Mouse (Mus musculus) gastrocnemius, adult 18-20 months (tissue): ENCODE measurements around the gene Ncf2. TPM values are rescaled to one million over a fixed set of nuclear protein-coding genes. Genes with fewer than 3 reads are reported as not detected.
"Not testable (repeated sequence)": the region's sequence is repeated elsewhere in the genome, so short reads cannot be mapped to it uniquely, and the experiment has no call there.

Experiments used
- DNase-seq: peaks from one replicate; pipeline ENCODE4 v3.0.0; 2021; ENCODE audit warnings: low spot score
- long read RNA-seq, 2 experiments: library from polyadenylated mRNA; stranded (forward); transcript quantifications; one replicate each; pipeline ENCODE4 v2.0.0; 2021
- total RNA-seq, 2 experiments: library from RNA; stranded (reverse); gene quantifications; 2 replicates each; pipeline ENCODE4 v1.2.3; 2021

Ncf2 gene
- total RNA-seq = under 1 TPM; 0.50 to 0.93 TPM
- long read RNA-seq, experiment 1, partial matches to known transcripts = 0 of 6 reads
- long read RNA-seq, experiment 1, other reads (novel, unspliced or antisense) = 6 of 6 reads
- long read RNA-seq, experiment 2, partial matches to known transcripts = 0 of 1 reads
- long read RNA-seq, experiment 2, other reads (novel, unspliced or antisense) = 0 of 1 reads

DNA sequence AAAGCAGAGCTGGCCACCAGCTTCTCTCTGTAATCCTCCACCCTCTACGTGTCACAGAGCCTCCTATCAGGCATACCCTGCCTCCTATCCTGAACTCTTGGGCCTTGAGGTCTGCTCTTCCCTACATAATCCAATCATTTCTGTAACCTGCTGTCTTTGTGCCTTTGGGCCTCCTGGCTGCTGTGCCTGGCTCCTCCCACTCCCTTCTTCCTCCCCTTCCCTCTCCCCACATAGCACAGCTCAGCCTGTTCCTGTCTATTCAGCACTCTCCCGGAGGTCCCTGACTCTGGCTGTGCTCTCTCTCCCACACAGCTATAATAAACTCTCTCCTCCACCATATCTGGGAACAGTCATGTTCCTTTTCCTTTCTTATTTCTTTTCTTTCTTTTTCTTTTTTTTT, at the start of gene Ncf2:
TSS of gene Ncf2 (plus strand) at position 298 of the 400 bp plus-strand sequence.
- no peak for DNase-seq

DNA sequence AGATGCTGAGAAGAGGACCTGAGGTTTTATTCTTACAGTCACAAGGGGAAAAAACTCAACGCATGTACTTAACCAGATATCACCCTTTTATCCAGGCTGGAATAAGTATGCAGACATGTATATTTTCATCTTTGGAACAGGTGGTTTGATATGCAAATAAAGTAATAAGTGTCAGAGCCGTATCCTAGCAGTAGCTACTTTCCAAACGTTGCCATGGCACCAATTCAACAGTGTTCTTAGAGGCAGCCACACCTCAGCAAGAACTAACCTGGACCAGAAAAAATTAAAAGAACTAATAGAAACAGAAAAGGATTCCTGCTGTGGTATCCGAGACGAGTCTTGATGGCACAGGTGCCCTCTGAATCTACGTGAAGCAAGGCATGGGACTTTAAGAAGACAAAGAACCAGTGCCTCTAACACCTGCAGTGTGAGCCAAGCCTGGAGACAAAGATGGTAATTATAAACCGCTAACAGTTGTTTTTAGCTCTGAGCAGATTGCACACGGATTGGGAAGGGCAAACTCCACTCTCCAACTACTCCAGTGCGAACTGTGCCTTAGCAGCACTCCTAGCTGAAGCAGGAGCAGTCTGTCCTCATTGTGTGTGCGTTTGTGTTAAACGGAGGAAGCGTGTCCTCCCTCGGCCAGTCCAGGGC, 49.6 kb upstream of the Ncf2 start, which contains the start of gene Apobec4:
TSS of gene Apobec4 (plus strand) at position 240 of the 654 bp plus-strand sequence.
- no peak for DNase-seq

DNA sequence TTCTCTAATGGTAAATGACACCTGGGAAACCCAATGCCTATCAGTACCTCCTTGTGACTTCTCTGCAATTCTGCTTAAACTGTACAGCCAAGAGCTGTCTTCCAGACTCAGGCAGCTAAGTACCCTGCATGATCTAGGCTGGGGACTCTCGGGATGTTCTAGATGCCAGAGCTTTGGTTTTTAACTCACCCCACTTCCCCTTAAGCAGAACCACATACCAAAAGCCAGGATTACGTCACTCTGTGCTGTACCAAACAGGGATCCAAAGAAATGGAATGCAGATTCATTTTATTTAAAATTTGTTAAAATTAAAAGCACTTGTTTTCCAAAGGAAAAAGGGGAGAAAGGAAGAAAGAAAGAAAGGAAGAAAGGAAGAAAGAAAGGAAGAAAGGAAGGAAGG, 38.2 kb upstream of the Ncf2 start:
- DNase-seq = no peak

DNA sequence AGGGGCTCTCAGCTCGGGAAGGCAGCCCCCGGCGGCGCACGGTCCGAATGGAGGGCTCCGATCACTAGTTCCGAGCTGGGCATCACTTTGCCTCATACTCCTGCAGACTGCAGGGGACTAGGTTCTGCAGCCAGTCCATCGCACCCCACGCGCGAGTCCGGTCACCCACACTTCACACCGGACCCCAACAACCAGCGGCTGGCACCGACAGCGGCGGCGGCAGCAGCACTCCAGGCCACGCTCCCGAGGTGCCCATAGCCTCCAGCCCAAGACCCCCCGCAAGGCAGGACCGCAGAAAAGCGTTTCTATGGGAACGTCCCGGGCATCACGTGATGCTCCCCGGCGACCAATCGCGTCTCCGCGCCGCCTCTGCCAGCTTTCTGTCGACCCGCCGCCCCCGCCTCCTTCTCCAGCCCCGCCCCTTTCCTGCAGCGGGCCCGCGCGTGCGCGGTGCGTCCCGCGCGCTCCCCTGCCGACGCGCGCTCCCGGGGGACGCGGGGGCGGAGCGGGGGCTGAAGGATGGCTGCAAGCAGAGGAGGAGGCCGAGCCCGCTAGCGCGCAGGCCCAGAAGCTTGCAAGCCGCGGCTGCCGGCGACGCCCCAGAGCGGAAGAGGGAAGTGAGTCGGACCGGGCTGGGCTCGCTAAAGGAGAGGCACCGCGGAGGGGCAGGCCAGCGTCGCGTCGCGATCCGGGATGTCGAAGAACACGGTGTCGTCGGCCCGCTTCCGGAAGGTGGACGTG, 33.8 kb upstream of the Ncf2 start, which contains the start of the genes Rgl1 and Arpc5:
TSS of gene Rgl1 (minus strand) at position 320 of the 741 bp plus-strand sequence.
TSS of gene Arpc5 (plus strand) at position 511 of the 741 bp plus-strand sequence.
- peak; percentile 96 for DNase-seq

DNA sequence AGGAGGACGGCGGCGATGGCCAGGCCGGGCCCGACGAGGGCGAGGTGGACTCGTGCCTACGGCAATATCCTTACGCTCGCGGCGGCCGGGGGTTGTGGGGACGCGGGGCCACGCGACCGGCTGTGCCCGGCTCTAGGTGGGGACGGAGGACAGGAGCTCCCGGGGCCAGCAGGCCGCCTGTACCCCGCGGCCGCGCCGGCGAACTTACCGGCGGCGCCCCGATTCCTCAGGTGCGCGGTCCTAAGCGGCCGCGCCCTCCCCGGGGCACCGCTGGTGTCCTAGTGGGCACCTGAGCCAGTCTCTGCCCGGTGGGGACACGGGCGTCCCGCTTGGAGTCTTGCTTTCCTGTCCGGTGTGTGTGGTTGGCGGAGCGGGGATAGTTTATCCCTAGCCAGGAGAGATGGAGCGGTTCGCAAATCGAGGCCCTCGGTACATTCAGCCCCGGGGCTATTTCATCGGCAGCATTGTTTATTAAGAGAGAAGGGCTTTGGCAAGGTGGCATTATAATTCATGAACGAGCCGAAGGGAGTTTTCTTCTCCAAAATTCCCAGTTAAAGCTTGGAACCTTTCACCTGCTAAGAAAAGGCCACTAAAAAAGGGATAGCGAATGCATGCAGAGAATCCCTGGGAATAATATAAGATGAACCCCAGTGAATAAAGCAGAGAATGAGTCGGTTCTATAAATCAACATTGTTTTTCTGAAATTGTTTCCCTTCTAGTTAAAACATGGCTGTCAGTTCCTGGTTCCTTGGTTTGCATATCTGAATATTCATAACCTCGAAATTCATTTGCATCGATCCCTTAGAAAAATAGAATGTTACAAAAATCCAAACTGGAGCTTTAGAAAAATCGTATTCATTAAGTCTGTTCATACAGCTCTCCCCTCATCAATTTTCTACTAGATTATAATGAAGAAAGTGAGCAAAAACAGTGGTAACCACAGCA, 32.9 kb upstream of the Ncf2 start:
- peak; percentile 22 for DNase-seq

DNA sequence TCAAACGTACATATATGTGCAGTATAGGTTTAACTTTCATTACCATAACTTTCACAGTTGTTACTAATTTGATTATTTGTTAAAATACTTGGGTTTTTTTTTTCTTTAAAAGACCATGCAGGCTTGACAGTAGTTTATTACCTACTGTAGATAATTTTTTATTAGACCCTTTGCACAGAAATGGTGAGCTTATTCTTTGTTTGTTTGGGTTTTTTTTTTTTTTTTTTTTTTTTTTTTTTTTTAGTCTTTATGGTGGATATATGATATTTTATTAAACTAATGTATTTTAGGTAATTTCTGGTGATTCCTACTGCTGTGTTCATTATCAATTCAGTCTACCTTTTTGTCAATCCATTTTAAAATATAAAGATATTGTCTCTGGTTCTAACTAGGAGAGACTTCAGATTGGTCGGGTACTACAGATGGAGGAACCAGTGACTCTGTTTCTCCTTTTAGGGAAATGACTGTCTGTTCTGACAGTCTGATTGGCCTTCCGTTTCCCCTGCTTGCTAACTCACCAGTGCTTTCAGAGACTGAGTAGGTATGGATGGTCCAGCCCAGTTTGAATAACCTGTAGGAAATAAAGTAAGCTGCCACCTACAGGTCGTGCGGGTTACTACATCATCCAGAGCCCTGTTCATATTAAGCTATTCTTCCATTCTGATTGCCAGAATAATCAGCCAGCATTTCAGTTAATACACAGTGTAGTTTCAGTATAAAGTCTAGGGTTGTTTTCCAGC, 32.1 kb upstream of the Ncf2 start:
- peak; percentile 80 for DNase-seq

DNA sequence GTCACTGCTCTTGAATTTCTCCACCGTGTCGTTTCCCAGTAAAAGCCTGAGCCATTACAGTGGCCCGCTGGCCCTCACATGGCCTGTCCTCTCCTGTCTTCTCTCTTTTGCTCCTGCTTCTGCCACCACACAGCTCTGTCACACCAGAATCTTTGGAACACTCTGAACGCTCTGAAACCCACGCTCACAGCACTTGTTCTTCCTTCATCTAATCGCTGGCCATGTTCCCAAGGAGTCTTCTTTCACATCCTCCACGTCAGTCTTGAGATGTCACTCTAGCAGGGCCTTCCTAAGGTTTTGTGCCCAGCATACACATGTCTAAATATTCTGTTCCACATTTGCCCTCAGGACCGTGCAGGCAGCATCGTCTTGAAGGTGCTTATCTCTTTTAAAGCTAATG, 29.0 kb upstream of the Ncf2 start:
- DNase-seq = no peak

DNA sequence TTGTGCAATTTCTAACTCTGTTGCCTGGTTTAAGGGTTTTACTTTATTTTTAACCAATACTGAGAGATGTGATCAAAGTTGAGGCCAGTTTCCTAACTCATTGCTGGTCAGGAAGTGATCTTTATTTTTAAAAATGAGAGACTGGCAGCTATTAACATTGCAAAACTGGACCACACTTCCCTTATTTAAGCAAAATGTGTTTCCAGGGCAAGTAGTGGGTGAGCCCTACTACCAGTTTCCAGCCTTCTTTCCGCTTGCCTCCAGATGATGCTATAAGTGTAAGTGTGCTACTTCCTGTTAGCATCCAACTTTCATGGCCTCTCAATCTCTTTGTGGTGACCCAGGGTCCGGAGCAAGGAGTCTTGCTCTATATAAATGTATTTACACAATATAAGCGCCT, 25.4 kb upstream of the Ncf2 start:
- DNase-seq = not testable (repeated sequence)

DNA sequence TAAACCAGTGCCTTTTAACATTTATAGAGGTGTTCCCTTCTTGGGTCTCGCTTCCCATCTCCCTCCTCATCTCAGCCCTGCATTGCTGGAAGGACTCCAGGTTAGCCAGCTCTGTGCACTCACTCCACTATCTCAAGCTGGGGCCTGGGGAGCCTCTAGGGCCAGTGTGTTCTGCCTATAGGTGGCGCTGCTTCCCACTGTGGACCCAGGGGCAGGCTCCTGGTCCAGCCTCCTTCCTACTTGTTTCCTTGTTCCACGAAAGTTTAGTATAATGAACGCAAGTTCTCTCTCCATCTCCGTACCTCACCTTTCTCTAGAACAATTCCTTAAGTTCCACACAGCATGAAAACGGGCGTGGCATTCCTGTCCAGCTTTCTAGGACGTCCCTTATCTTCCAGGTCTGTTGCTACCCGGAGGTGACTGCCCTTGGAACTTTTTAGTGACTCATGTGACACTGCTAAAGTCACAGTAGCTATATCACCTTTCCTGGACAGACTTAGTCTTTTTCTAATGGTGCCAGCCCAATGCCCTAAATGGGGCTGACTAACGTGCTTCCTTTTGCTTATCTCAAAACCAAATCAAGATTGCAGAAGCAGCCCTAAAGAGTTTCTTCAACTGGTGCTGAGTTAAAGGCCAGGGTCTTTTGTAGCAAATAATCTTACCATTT, 20.8 kb upstream of the Ncf2 start:
- peak; percentile 85 for DNase-seq

DNA sequence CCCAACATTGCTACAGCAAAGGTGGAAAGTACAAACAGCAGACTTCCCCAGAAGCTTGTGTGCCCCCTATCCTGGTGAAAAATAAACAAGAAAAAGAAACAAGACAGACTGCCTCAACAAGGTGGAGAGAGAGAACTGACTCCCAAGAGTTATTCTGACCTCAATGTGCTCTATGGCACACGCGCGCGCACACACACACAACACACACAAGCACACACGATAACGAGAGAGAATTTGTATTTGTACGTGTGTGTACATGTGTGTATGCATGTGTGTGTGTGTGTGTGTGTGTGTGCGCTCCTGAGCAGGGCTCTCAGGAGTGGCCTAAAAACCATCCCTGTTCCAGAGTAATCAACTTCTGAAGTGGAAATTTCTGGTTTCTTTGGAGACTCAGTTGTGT, 15.4 kb upstream of the Ncf2 start:
- no peak for DNase-seq

DNA sequence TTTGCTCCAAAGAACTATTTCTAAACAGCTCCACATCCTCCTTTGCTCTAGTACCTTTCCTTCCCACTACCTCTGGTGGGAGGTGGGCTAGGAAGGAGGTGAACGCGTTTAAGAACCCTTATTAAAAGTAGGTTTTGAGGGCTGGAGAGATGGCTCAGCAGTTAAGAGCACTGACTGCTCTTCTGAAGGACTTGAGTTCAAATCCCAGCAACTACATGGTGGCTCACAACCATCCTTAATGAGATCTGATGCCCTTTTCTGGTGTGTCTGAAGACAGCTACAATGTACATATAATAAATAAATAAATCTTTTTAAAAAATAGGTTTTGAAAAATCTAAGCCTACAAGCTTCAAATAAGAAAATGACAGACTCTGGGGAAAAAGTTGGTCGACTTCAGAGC, 14.5 kb upstream of the Ncf2 start:
- DNase-seq = not testable (repeated sequence)

DNA sequence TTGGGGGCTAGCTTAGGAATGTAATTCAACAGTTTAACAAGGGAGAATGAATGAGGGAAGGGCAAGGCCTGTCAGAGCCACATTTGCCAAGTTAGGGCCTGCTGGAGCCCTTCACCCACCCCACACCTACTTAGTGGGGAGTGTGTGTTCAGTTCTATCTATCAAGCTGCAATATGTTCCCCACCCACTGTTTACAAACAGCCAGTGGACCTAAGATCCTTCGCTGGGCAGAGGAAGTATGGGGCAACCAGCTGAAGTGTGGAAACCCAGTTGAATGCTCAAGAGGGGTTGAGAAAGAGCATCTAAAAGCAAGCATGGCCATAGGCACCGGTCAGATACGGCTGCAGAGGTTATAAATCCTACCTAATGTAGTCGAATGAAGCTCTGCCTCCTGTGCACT, 13.0 kb upstream of the Ncf2 start:
- no peak for DNase-seq

DNA sequence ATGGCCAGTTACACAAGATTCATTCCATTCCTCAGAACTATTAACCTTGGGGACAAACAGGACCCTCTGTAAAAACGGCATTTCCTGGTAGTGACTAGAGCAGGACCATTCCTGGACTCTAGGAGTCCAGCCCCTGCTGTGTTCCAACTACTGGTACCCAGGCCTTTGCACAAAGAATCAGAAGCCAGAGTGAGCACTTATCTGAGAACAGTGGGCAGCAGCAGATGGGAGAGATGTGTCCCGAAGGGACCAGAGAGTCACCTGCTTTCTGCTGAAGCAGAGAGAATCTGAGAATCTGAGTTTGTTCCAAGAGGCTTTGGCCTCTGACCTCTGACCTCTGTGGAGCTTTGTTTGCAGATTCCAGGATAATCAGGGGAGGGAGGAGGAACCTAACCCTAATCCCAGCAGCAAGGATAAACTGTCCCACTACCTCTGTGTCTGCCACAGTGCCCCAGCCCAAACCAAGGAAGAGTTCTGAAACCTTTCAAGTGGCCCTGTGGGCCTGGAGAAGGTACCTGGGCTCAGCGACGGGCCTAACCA, 11.8 kb upstream of the Ncf2 start:
- no peak for DNase-seq

DNA sequence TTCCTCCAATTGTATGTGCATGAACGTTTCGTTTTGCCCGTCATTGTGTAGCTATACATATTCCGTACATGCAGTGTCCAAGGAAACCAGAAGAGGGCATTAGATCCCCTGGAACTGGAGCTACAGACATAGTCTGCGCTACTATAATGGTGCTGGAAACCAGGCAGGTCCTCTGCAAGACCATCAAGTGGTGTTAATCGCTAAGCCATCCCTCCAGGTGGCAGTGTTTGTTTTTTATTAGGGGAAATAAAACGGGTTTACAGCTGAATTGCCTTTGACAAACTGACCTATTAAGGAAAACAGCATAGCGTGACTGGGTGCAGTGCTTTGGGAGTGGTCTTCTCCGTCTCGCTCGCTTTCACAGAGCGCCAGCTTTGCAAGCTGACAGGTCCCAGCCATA, 9.7 kb upstream of the Ncf2 start:
- peak; percentile 43 for DNase-seq

DNA sequence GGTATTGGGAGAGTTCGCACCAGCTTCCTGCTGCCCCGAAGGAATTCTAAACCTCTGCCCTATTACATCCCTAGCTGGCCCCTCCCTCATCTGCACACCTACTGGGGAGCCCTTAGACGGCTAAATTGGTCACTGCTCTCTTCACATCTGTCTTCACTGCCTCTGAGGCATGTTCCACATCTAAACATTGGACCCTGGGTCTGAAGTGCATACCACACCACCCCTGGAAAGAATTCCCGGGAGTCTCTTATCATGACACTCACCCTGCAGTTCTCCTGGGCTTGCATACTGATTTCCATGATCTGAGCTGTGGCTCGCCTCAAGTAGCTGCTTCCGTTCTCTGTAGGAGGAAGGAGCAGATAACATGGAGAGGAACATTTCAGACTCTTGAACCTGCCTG, 9.2 kb upstream of the Ncf2 start:
- DNase-seq = no peak

DNA sequence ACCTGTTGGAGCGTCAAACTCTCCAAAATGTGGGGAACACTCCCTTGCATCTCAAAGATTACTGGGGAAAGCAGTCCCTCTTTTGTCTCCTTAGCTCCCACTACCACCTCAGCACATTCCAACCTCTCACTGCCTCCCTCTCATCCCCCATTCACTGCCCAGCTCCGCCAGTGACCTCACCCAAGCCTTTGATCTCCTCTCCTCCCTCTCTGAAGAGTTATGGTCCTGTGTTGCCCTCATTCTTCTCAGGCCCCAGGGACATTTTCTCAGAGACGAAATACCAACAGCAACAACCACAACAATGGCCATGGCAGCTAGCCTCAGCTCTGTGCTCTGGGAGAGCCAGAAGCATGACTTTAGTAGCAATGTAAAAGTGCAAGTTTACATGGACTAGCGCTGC, 8.7 kb upstream of the Ncf2 start:
- no peak for DNase-seq

DNA sequence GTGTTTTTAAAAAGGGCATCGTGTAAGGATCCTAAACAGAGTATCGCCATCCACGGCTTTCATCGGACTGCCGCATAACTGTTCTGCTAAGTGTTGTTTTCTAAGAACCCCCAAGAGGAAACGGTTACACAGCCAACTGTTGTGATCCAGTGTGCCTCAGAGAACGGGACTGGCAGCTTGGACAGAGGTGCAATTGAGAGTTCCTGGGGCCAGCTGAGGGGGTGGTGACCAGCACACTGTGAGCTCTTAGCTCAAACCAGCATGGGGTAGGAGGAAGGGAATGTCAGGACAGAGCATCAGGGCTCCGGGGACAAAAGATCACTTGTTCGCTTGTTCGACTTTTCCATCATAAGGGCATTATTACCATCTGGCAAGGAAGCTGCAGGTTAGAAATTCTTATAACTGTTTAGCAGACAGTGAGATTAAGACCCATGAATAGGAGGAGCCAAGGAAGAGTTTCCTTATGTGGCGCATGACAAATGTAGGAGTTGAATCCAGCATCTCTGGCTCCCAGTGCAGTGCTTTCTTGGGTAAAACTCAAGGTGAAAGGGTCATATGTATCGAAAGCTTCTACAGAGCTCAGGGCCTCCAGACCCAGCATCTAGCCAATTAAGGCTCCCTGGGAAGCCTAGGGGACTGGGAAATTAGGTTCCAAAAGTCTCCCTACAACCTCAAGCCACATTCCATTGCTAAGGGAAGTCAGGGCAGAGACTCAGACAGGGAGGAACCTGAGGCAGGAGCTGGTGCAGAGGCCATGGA, 7.1 kb upstream of the Ncf2 start:
- DNase-seq = no peak

DNA sequence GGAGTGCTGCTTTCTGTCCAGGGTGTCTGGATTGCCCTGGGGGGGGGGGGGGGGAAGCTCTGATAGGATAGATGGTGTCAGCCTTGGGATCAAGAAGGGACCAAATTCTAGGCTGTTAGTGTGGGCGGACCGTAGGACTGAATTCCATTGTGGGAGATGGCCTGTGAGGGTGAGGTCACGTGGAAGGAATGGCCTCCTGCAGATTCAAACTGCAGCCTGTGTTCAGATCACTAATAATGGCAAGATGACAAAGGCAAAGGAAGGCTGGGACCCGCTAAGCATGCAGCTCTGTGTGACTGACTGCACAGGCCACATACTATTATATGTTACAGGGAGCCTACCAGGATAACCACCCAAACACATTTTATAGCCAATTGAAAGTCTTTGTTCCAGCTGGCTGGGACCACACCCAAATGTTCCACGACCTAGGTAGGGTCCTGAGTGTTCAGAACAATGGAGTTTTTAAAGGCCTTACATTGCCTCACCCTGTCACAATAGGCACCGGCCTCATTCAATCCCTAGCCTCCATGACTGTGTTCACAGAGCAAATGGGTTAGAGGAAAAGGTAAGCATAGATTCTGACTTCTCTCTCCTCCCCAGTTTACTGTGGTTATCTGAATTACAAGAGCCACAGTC, 6.4 kb upstream of the Ncf2 start:
- DNase-seq = no peak
